Mouse (Mus musculus) spleen, adult 18-20 months (tissue): Measurements from ENCODE around the gene Bcl2l1.
A peak's percentile ranks its signal among the peaks of the same experiment; 100 is the strongest.

Experiments used
- DNase-seq, 2 experiments: peaks; one replicate each; pipeline ENCODE4 v3.0.0; 2022; ENCODE audit warnings: mixed read lengths in 2 of 2

Bcl2l1 gene

DNA sequence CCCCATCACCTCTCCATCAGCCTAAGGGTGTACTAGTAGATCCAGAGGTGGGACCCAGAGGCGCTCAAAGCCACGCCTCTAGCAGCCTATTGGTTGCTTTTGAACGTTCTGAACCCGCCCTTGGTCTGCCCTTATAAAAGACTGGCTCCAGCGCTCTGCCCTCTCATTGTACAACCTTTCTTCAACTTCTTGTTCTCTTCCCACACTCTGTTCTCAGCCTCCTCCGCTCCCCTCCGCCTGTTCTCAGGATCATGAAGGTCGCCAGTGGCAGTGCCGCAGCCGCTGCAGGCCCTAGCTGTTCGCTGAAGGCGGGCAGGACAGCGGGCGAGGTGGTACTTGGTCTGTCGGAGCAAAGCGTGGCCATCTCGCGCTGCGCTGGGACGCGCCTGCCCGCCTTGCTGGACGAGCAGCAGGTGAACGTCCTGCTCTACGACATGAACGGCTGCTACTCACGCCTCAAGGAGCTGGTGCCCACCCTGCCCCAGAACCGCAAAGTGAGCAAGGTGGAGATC, 95.4 kb downstream of the Bcl2l1 start, which contains the start of gene Id1:
TSS of gene Id1 (plus strand) at position 162 of the 512 bp plus-strand sequence.
- peak; percentile 27 to 39 for DNase-seq

DNA sequence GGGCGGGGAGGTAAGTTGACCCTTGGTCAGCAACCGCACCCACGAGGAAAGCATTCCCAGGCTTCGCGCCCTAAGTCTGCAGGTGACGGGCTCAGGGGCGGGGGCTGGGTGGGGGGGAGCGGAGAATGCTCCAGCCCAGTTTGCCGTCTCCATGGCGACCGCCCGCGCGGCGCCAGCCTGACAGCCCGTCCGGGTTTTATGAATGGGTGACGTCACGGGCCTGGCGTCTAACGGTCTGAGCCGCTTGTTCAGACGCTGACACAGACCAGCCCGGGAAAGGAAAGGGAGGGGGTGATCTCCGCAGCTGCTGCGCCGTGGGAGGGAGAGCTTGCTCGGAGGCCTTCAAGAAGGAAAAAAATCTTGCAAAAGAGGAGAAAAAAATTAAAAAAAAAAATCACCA, 96.5 kb downstream of the Bcl2l1 start:
- peak; percentile 46 to 57 for DNase-seq

DNA sequence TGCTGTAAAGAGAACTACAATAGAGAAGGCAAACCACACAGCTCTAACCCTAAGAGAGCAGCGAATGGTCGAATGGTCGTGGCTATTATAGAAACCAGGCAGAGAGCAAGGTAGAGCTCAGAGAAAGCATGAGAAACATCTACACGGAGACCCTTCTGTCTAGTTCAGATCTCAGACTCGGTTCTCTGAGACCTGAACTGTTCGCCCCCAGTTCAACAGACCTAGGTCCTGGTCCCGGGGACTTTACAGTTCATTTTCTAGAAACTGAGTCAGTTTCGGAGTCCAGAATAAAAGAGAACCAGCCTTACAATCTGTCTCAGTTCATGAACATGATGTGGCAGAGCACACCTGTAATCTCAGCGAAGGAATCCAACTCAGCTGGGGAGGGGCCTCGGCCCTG, 97.0 kb downstream of the Bcl2l1 start:
- no peak for DNase-seq

DNA sequence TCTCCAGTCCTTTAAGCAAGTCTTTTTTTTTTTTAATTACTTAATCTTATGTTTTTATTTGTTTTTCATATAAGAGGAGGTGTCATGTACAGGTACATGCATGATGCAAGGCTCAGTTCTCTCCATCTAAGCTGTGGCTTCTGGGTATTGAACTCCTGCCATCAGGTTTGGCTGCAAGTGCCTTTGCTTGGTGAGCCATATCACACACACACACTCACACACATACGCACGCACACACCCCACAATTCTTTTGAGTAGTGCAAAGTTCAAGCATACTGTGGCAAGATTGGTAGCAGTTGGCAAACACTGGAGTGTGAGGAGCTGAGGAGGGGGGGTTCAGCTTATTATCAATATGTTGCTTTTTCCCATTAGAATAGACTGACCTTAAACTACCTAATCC, 98.3 kb downstream of the Bcl2l1 start:
- no peak for DNase-seq
